Mouse (Mus musculus) ES-Bruce4 (cell line): ENCODE data around the gene Anxa6.

Experiments
- CTCF ChIP-seq: IDR thresholded peaks from one replicate; pipeline ENCODE4 v1.8.1; 2011; ENCODE audit warnings: low read depth, low read length
- POLR2A ChIP-seq: IDR thresholded peaks from one replicate; pipeline ENCODE4 v1.8.1; 2011; ENCODE audit warnings: low read length; ENCODE audit not compliant: insufficient read depth

DNA sequence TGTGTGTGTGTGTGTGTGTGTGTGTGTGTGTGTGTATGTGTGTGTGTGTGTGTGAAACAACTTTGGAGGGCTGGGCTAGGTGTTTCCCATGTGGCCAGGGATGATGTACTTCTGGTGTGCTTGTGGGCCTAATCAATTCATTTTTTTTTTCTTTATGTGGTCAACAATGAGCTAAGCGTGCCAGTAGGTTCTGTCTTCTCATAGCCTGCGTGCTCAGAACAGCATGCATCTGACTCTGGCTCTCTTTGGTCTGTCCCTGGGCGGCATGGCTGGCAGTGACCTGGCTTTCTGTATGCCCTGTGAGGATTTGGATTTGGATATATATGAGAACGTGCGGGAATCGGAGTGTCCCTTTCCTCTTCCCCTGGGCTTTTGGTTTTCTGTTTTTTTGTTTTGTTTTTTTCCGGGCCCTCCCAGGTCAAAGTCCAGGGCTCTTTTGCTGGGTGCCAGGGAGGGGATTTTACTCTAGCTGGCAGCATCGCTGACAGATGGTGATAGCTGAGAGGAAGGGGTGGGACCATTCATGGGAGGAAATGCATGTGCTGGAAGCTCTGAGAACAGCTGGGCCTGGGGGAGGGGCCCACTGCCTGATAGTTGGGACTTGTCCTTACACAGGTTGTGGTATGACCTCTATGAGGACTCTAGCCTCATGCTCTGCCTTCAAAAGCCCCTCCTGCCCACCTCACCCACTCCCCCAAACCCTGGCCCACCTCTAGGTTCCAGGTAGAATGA lies 59.6 kb downstream of the Anxa6 start:
- no peak for TF ChIP-seq CTCF
- no peak for TF ChIP-seq POLR2A
